Comparison of ENCODE assay signal across 30 mouse cellular contexts in the genomic region with DNA sequence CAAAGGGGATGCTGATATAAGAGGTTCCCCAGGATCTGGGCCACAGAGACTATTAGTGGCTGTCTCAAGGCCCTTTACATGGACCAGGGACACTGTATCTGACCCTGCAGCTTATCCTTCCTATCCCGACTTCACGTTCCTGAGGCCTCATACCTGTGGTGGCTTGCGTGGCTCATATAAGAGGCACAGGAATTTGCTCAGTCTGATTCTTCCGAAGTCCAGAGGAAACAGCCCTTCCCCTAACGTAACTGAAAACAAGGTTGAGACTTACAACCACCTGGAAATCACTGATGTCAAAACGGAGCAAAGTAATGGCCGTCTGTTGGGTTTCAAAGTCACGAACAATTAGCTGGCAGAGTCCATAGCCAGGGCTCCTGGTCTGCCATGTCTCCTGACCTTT. TPM values are rescaled to one million over a fixed set of nuclear protein-coding genes. Genes with fewer than 3 reads are reported as not detected.
A peak's percentile ranks its signal among the peaks of the same experiment; 100 is the strongest.
DNase-seq lines count a peak whose midpoint lies in the region; ATAC-seq lines count a peak whose summit lies in the region.
"Had no signal": no experiment of that assay in that cellular context is flagged by ENCODE, and none has a peak within 500 bp of the region (broad histone marks: within the 10 kb centered on the region; RNA-seq: fewer than 3 reads in every experiment).

No protein-coding gene starts in this region.

- no peak for ATAC-seq in CD4-positive, CD25-positive, alpha-beta regulatory T cell, adult 4 months
- ATAC-seq: forebrain, embryonic 14.5 days; hindbrain, postnatal 0 days; intestine, embryonic 16.5 days had no signal

- peak; percentile 31 for DNase-seq in CD4-positive, CD25-positive, alpha-beta regulatory T cell, adult 2 months (ENCODE audit: low read depth, low spot score)
- peak; percentile 22 for DNase-seq in thymus, postnatal 25 days
- DNase-seq in thymus, postnatal 10 days (ENCODE audit: low spot score in 2 of 2): no peak
- DNase-seq in naive thymus-derived CD4-positive, alpha-beta T cell, adult 2 months (ENCODE audit: low read depth): peak; percentile 53
- DNase-seq in right cerebral cortex, postnatal 4 days: no peak
- no peak for DNase-seq in kidney, postnatal 10 days
- DNase-seq: adrenal gland, adult 8-10 months; cerebellum, adult 11 months; cerebellum, adult 9-10 months; cerebellum, postnatal 36 days; embryo, embryonic 11 days; gastrocnemius, postnatal 14 days; heart, adult 11 months; heart, postnatal 36 days; kidney, adult 9 months; kidney, postnatal 14 days; lung, adult 2 months; lung, postnatal 10 days had no signal

RNA-seq across cellular contexts. Expression of a gene that starts 30.1 kb away (rescaled TPM):
- polyA plus RNA-seq in CD4-positive, CD25-positive, alpha-beta regulatory T cell, adult 4 months (2017; shearing (Covaris generic)): 1 to 10 TPM; 9.2 to 9.6 TPM
- polyA plus RNA-seq: embryonic facial prominence, embryonic 12.5 days; forebrain, embryonic 14.5 days; heart, embryonic 10.5 days; hindbrain, postnatal 0 days; limb, embryonic 12.5 days; midbrain, embryonic 10.5 days; midbrain, postnatal 0 days; myocyte; neural tube, embryonic 13.5 days; stomach, postnatal 0 days had no signal

Comparison
In these comparisons a context has a peak if more than half of its experiments do, and no peak if none do; other contexts are left out.
1. DNase-seq: peak in CD4-positive, CD25-positive, alpha-beta regulatory T cell, adult 2 months (single experiment), thymus, postnatal 25 days (single experiment) and naive thymus-derived CD4-positive, alpha-beta T cell, adult 2 months (single experiment); none in thymus, postnatal 10 days (0 of 2), right cerebral cortex, postnatal 4 days (single experiment) and kidney, postnatal 10 days (single experiment).